Mouse (Mus musculus) midbrain, embryonic 15.5 days (tissue): ENCODE measurements around the gene Olfr1133. TPM values are rescaled to one million over a fixed set of nuclear protein-coding genes. Genes with fewer than 3 reads are reported as not detected.
"Not testable (repeated sequence)": the region's sequence is repeated elsewhere in the genome, so short reads cannot be mapped to it uniquely, and the experiment has no call there.

Experiments used
- ATAC-seq: fragments of 200-750 bp; cut with Nextera tagmentation; replicated peaks from 2 replicates; pipeline ENCODE4 v1.8.0; 2017; ENCODE audit warnings: moderate TSS enrichment
- H3K27ac ChIP-seq: fragments of 300-500 bp; sonication (generic); 2 replicates; pipeline ENCODE4 v1.5.1; 2015; ENCODE audit warnings: mild to moderate bottlenecking, inconsistent platforms
- H3K27me3 ChIP-seq: fragments of 300-500 bp; sonication (generic); replicated peaks from 2 replicates; pipeline ENCODE4 v1.6.1; 2015; ENCODE audit warnings: inconsistent platforms
- H3K36me3 ChIP-seq: fragments of 300-500 bp; sonication (generic); replicated peaks from 2 replicates; pipeline ENCODE4 v1.6.1; 2015; ENCODE audit warnings: inconsistent platforms
- H3K4me1 ChIP-seq: fragments of 300-500 bp; sonication (generic); 2 replicates; pipeline ENCODE4 v1.6.1; 2015; ENCODE audit warnings: inconsistent platforms
- H3K4me2 ChIP-seq: fragments of 300-500 bp; sonication (generic); 2 replicates; pipeline ENCODE4 v1.6.1; 2015; ENCODE audit warnings: inconsistent platforms, mild to moderate bottlenecking, moderate library complexity
- H3K4me3 ChIP-seq: fragments of 300-500 bp; sonication (generic); 2 replicates; pipeline ENCODE4 v1.5.1; 2015; ENCODE audit warnings: mild to moderate bottlenecking, inconsistent platforms
- H3K9ac ChIP-seq: fragments of 300-500 bp; sonication (generic); 2 replicates; pipeline ENCODE4 v1.6.1; 2015; ENCODE audit warnings: mild to moderate bottlenecking, inconsistent platforms
- H3K9me3 ChIP-seq: fragments of 300-500 bp; sonication (generic); 2 replicates; pipeline ENCODE4 v1.6.1; 2016; ENCODE audit warnings: inconsistent platforms
- WGBS: fragments of 180-500 bp; shearing (Covaris S2); methylation state at CpG from one replicate; pipeline ENCODE4 v1.1.7; 2015; ENCODE audit warnings: mixed read lengths; 5-methylcytosine and 5-hydroxymethylcytosine counted together
- polyA plus RNA-seq: library from polyadenylated mRNA; unstranded; fragments of >200 nt; fragmentation: Nextera tagmentation; extraction: Ambion mirVana; gene quantifications from 2 replicates; pipeline ENCODE4 v1.2.1, GENCODE M21; 2015

Gene Olfr1133
- polyA plus RNA-seq, result not detected in 2 replicates

GRCm38 (mm10) chr2:87647274-87647673, at the start of gene Olfr1133:
TSS of gene Olfr1133 (minus strand) at chr2:87647374.
- no peak within 1 kb of the TSS for H3K9ac ChIP-seq
- no peak within 1 kb of the TSS for H3K27ac ChIP-seq
- H3K9me3 ChIP-seq, result no peaks in the 10 kb centered on the region
- H3K4me3 ChIP-seq, result no peak within 1 kb of the TSS
- H3K4me2 ChIP-seq, result no peak within 1 kb of the TSS
- H3K27me3 ChIP-seq, result no peaks in the 10 kb centered on the region
- H3K4me1 ChIP-seq, result no peaks in the 10 kb centered on the region
- no peak for ATAC-seq
- no peaks in the 10 kb centered on the region for H3K36me3 ChIP-seq

GRCm38 (mm10) chr2:87693847-87694246, 46.7 kb upstream of the Olfr1133 start, which contains the start of gene Olfr1136:
TSS of gene Olfr1136 (minus strand) at chr2:87693947.
- Histone ChIP-seq H3K4me1 (no peaks in the 10 kb centered on the region), H3K4me3 (no peak within 1 kb of the TSS), H3K9me3 (no peaks in the 10 kb centered on the region), H3K27ac (no peak within 1 kb of the TSS), H3K9ac (no peak within 1 kb of the TSS), H3K27me3 (no peaks in the 10 kb centered on the region), H3K36me3 (no peaks in the 10 kb centered on the region), H3K4me2 (no peak within 1 kb of the TSS)
- ATAC-seq, result no peak

GRCm38 (mm10) chr2:87673564-87673963, 26.4 kb upstream of the Olfr1133 start, which contains the start of gene Olfr1135:
TSS of gene Olfr1135 (minus strand) at chr2:87673664.
- no peak within 1 kb of the TSS for H3K9ac ChIP-seq
- H3K27ac ChIP-seq, result no peak within 1 kb of the TSS
- H3K4me1 ChIP-seq, result no peaks in the 10 kb centered on the region
- H3K4me3 ChIP-seq, result no peak within 1 kb of the TSS
- no peaks in the 10 kb centered on the region for H3K27me3 ChIP-seq
- H3K36me3 ChIP-seq, result no peaks in the 10 kb centered on the region
- H3K4me2 ChIP-seq, result no peak within 1 kb of the TSS
- WGBS, result 7% methylated on average over 1 of the region's 1 CpGs
- ATAC-seq, result no peak
- no peaks in the 10 kb centered on the region for H3K9me3 ChIP-seq

GRCm38 (mm10) chr2:87658360-87658759, 11.2 kb upstream of the Olfr1133 start, which contains the start of gene Olfr1134:
TSS of gene Olfr1134 (minus strand) at chr2:87658460.
- H3K27me3 ChIP-seq, result no peaks in the 10 kb centered on the region
- no peaks in the 10 kb centered on the region for H3K4me1 ChIP-seq
- 76% methylated on average over 2 of the region's 2 CpGs for WGBS
- H3K9ac ChIP-seq, result no peak within 1 kb of the TSS
- H3K4me3 ChIP-seq, result no peak within 1 kb of the TSS
- H3K36me3 ChIP-seq, result no peaks in the 10 kb centered on the region
- no peak for ATAC-seq
- no peaks in the 10 kb centered on the region for H3K9me3 ChIP-seq
- no peak within 1 kb of the TSS for H3K27ac ChIP-seq
- H3K4me2 ChIP-seq, result no peak within 1 kb of the TSS

DNA sequence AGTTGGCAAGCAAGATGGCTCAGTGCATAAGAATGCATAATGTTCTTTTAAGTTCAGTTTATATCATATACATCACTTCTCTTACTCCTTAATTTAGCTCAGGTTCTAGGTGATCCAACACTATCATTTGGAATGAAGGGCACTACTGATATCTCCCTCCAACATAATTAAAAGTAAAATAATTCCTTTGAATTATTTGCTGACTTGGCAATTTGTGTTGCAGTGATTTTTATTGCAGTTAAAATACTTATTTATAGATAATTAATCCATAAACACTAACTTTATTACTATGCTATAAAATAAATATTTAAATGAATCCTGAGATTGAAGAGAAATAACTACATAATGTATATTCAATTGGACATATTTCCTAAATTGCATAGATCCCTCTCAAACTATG, 4.7 kb downstream of the Olfr1133 start:
- H3K27ac ChIP-seq, result no peak overlapping the region
- H3K4me1 ChIP-seq, result no peaks in the 10 kb centered on the region
- no peak overlapping the region for H3K4me2 ChIP-seq
- no peaks in the 10 kb centered on the region for H3K36me3 ChIP-seq
- no peak for ATAC-seq
- H3K27me3 ChIP-seq, result no peaks in the 10 kb centered on the region
- no peak overlapping the region for H3K9ac ChIP-seq
- H3K9me3 ChIP-seq, result no peaks in the 10 kb centered on the region
- H3K4me3 ChIP-seq, result no peak overlapping the region

DNA sequence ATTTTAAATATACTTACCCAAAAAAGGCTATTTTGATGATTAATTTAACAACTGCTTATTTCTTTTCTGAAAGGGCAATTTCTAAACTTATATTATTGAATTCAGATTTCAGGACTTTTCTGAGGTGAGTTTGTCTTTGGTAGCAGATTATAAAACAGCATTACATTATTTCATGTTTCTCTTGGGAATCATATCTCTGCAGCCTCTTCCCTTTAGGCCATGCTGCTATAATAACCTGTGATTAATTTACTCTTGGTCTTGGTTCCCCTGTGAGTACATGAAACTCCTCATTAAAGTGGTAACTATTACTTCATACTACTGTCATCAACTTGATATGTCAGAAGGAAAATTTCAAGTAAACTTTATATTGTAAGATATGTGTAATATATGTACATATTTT, 9.7 kb downstream of the Olfr1133 start, which contains the start of gene Olfr1132:
Gene Olfr1132, minus strand, starts transcription at position 101 of the 400 bp plus-strand sequence.
- H3K27ac ChIP-seq, result no peak within 1 kb of the TSS

DNA sequence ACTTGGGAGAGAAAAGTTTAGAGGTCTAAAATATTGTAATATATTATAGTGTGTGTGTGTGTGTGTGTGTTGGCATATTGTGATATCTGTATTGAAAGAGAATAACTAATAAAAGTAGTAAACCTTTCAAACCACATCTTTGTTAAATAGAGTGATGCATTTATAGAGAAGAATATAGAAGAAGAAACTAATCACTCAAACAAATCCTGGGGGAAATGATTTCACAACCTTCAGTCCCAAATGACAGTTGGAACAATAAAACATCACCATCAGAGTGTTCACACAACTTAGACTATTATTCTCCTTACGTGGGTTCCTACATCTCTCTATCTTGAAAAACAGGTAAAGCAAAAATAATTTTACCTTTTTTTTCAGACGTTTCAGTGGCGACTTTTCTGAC, 20.4 kb downstream of the Olfr1133 start, which contains the start of gene Olfr1131:
Gene Olfr1131, plus strand, starts transcription at position 301 of the 400 bp plus-strand sequence.
- Histone ChIP-seq H3K27me3 (no peaks in the 10 kb centered on the region), H3K27ac (no peak within 1 kb of the TSS), H3K9me3 (no peaks in the 10 kb centered on the region), H3K36me3 (no peaks in the 10 kb centered on the region), H3K4me3 (no peak within 1 kb of the TSS), H3K4me2 (no peak within 1 kb of the TSS), H3K4me1 (no peaks in the 10 kb centered on the region), H3K9ac (no peak within 1 kb of the TSS)
- WGBS, result 65% methylated on average over 3 of the region's 3 CpGs
- no peak for ATAC-seq

More for the DNA sequence above, 9.7 kb downstream of the Olfr1133 start, which contains the start of gene Olfr1132:
- Histone ChIP-seq H3K9ac (no peak within 1 kb of the TSS), H3K4me2 (no peak within 1 kb of the TSS), H3K9me3 (no peaks in the 10 kb centered on the region), H3K27me3 (no peaks in the 10 kb centered on the region), H3K36me3 (no peaks in the 10 kb centered on the region), H3K4me1 (no peaks in the 10 kb centered on the region), H3K4me3 (no peak within 1 kb of the TSS)
- no peak for ATAC-seq

DNA sequence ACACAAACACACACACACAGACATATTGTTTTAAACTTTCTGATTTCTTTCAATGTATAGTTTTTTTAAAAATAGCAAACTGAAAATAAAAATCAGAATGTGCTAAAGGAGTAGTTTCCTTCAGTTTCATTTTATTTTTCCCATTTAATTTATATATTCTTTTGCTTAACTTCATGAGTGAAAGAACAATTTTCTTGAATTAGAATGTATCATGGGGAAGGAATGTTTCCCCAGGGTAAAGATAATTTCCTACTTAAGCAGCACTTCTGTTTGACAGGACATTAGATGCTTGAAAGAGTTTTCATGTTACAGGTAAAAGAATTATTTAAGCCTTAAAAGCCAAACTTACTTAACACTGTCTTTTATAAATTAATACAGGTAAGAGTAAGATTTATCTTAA, 41.3 kb downstream of the Olfr1133 start, which contains the start of gene Olfr1130:
Gene Olfr1130, plus strand, starts transcription at position 301 of the 400 bp plus-strand sequence.
- not testable (repeated sequence) for H3K4me3 ChIP-seq, H3K9me3 ChIP-seq, H3K27me3 ChIP-seq, H3K9ac ChIP-seq, H3K27ac ChIP-seq, H3K4me1 ChIP-seq, ATAC-seq, H3K36me3 ChIP-seq, H3K4me2 ChIP-seq

Other genes starting within 250 kb of the Olfr1133 start
- not detected in 2 replicates for gene Olfr1123, start 230.7 kb downstream of the Olfr1133 start, polyA plus RNA-seq
- not detected in 2 replicates for gene Olfr1124, start 217.1 kb downstream of the Olfr1133 start, polyA plus RNA-seq
- not detected in 2 replicates for gene Olfr1126, start 193.4 kb downstream of the Olfr1133 start, polyA plus RNA-seq
- gene Pramel7, start 150.3 kb downstream of the Olfr1133 start, polyA plus RNA-seq, result not detected in 2 replicates
- gene Pramel6, start 140.8 kb downstream of the Olfr1133 start, polyA plus RNA-seq, result not detected in 2 replicates
- not detected in 2 replicates for gene Olfr153, start 115.6 kb downstream of the Olfr1133 start, polyA plus RNA-seq
- not detected in 2 replicates for gene Olfr1128, start 101.8 kb downstream of the Olfr1133 start, polyA plus RNA-seq
- gene Olfr1129, start 73.5 kb downstream of the Olfr1133 start, polyA plus RNA-seq, result not detected in 2 replicates
- not detected in 2 replicates for gene Olfr1130, start 41.2 kb downstream of the Olfr1133 start, polyA plus RNA-seq
- gene Olfr1131, start 20.3 kb downstream of the Olfr1133 start, polyA plus RNA-seq, result not detected in 2 replicates
- not detected in 2 replicates for gene Olfr1132, start 9.8 kb downstream of the Olfr1133 start, polyA plus RNA-seq
- gene Olfr1134, start 11.1 kb upstream of the Olfr1133 start, polyA plus RNA-seq, result not detected in 2 replicates
- not detected in 2 replicates for gene Olfr1135, start 26.3 kb upstream of the Olfr1133 start, polyA plus RNA-seq
- not detected in 2 replicates for gene Olfr1136, start 46.6 kb upstream of the Olfr1133 start, polyA plus RNA-seq
- gene Olfr1137, start 65.8 kb upstream of the Olfr1133 start, polyA plus RNA-seq, result not detected in 2 replicates
- not detected in 2 replicates for gene Olfr1138, start 92.6 kb upstream of the Olfr1133 start, polyA plus RNA-seq
- not detected in 2 replicates for gene Olfr1140, start 96.4 kb upstream of the Olfr1133 start, polyA plus RNA-seq
- gene Olfr1141, start 106.6 kb upstream of the Olfr1133 start, polyA plus RNA-seq, result not detected in 2 replicates
- gene Olfr152, start 132.1 kb upstream of the Olfr1133 start, polyA plus RNA-seq, result not detected in 2 replicates
- gene Olfr1143, start 153.2 kb upstream of the Olfr1133 start, polyA plus RNA-seq, result not detected in 2 replicates
- gene Olfr1145, start 162.4 kb upstream of the Olfr1133 start, polyA plus RNA-seq, result not detected in 2 replicates
- gene Olfr1148, start 183.2 kb upstream of the Olfr1133 start, polyA plus RNA-seq, result not detected in 2 replicates
- gene Olfr1150-ps1, start 196.6 kb upstream of the Olfr1133 start, polyA plus RNA-seq, result not detected in 2 replicates
- not detected in 2 replicates for gene Olfr1151, start 208.5 kb upstream of the Olfr1133 start, polyA plus RNA-seq
- gene Olfr1152, start 219.1 kb upstream of the Olfr1133 start, polyA plus RNA-seq, result not detected in 2 replicates
- not detected in 2 replicates for gene Olfr1153, start 247.6 kb upstream of the Olfr1133 start, polyA plus RNA-seq